Mouse (Mus musculus) myocyte (in vitro differentiated cells): ENCODE measurements around the gene Stra6l. TPM values are rescaled to one million over a fixed set of nuclear protein-coding genes. Genes with fewer than 3 reads are reported as not detected.

Source experiments
- H3K27me3 ChIP-seq: one replicate; pipeline ENCODE4 v1.6.1; 2011; ENCODE audit not compliant: control insufficient read depth, insufficient read depth, insufficient read length
- H3K36me3 ChIP-seq: one replicate; pipeline ENCODE4 v1.6.1; 2011; ENCODE audit not compliant: control insufficient read depth, insufficient read depth
- H3K4me2 ChIP-seq: one replicate; pipeline ENCODE4 v1.6.1; 2011; ENCODE audit warnings: low read depth, control low read depth
- H3K4me3 ChIP-seq: one replicate; pipeline ENCODE4 v1.5.1; 2011; ENCODE audit warnings: mild to moderate bottlenecking, control low read depth, moderate library complexity
- H3K79me2 ChIP-seq: one replicate; pipeline ENCODE4 v1.6.1; 2011; ENCODE audit not compliant: control insufficient read depth, insufficient read depth
- H3ac ChIP-seq: one replicate; pipeline ENCODE4 v1.6.1; 2011; ENCODE audit not compliant: control insufficient read depth, insufficient read length
- CEBPB ChIP-seq: IDR thresholded peaks from 2 replicates; pipeline ENCODE4 v1.6.1; 2011; ENCODE audit warnings: mild to moderate bottlenecking, moderate library complexity; ENCODE audit not compliant: poor library complexity, insufficient read depth, severe bottlenecking
- E2F4 ChIP-seq: IDR thresholded peaks from one replicate; pipeline ENCODE4 v1.6.1; 2011; ENCODE audit warnings: mild to moderate bottlenecking, control low read depth, moderate library complexity; ENCODE audit not compliant: insufficient read depth
- MAX ChIP-seq: IDR thresholded peaks from one replicate; pipeline ENCODE4 v1.6.1; 2011; ENCODE audit warnings: low read depth, mild to moderate bottlenecking, control low read depth
- MYOD1 ChIP-seq, 3 experiments: IDR thresholded peaks; one replicate each; pipeline ENCODE4 v1.6.1; 2011; ENCODE audit warnings: control low read depth in 2 of 3, low read depth in 2 of 3, mild to moderate bottlenecking in 2 of 3, moderate library complexity in 1 of 3; ENCODE audit not compliant: insufficient read length in 2 of 3, control insufficient read depth in 1 of 3
- MYOG ChIP-seq, 3 experiments: IDR thresholded peaks; one replicate each; pipeline ENCODE4 v1.6.1; 2011; ENCODE audit warnings: control low read depth in 2 of 3, low read depth in 2 of 3, mild to moderate bottlenecking in 2 of 3; ENCODE audit not compliant: insufficient read length in 2 of 3, control insufficient read depth in 1 of 3, insufficient read depth in 1 of 3
- POLR2A ChIP-seq: IDR thresholded peaks from one replicate; pipeline ENCODE4 v1.6.1; 2011; ENCODE audit warnings: low read depth, mild to moderate bottlenecking, control low read depth, moderate library complexity; ENCODE audit not compliant: insufficient read length
- POLR2AphosphoS2 ChIP-seq: IDR thresholded peaks from one replicate; pipeline ENCODE4 v1.6.1; 2011; ENCODE audit warnings: low read depth, control low read depth; ENCODE audit not compliant: insufficient read length
- REST ChIP-seq: IDR thresholded peaks from one replicate; pipeline ENCODE4 v1.6.1; 2011; ENCODE audit warnings: mild to moderate bottlenecking, control low read depth, moderate library complexity; ENCODE audit not compliant: insufficient read depth, insufficient read length
- SRF ChIP-seq: IDR thresholded peaks from one replicate; pipeline ENCODE4 v1.6.1; 2011; ENCODE audit warnings: low read depth; ENCODE audit not compliant: control insufficient read depth, insufficient read length
- TCF12 ChIP-seq: IDR thresholded peaks from one replicate; pipeline ENCODE4 v1.6.1; 2011; ENCODE audit warnings: mild to moderate bottlenecking, control low read depth; ENCODE audit not compliant: poor library complexity, insufficient read depth, severe bottlenecking
- TCF3 ChIP-seq: IDR thresholded peaks from one replicate; pipeline ENCODE4 v1.6.1; 2011; ENCODE audit warnings: low read depth, control low read depth; ENCODE audit not compliant: insufficient read length
- USF1 ChIP-seq: IDR thresholded peaks from one replicate; pipeline ENCODE4 v1.6.1; 2011; ENCODE audit warnings: low read depth, mild to moderate bottlenecking, control low read depth, moderate library complexity
- polyA plus RNA-seq: library from polyadenylated mRNA; unstranded; fragments of >200 nt; fragmentation: generic; extraction: Trizol; gene quantifications from one replicate; pipeline ENCODE4 v1.2.1, GENCODE M21; 2012; ENCODE audit warnings: missing spikeins

Gene Stra6l
- polyA plus RNA-seq, 1 experiment = not detected

- Histone ChIP-seq H3K27me3 (peaks cover 51% of the 10 kb centered on the region), H3K36me3 (no peaks in the 10 kb centered on the region), H3ac (no peak overlapping the region), H3K4me2 (no peak overlapping the region), H3K4me3 (no peak overlapping the region), H3K79me2 (no peaks in the 10 kb centered on the region)
- peak in 1 of 3 experiments; percentile 41 for TF ChIP-seq MYOD1 (IDR thresholded peaks at IDR 0.05; ENCODE audit: control insufficient read depth in 1 of 3, insufficient read length in 2 of 3, low read depth in 2 of 3)
- TF ChIP-seq TCF12 = no peak
These were observed 3.2 kb downstream of the Stra6l start for GRCm38 (mm10) chr4:45851640-45852051.

- Histone ChIP-seq H3ac (no peak overlapping the region), H3K36me3 (no peaks in the 10 kb centered on the region), H3K27me3 (peaks cover 39% of the 10 kb centered on the region), H3K4me3 (no peak overlapping the region), H3K4me2 (no peak overlapping the region), H3K79me2 (no peaks in the 10 kb centered on the region)
- TF ChIP-seq MYOD1 (IDR thresholded peaks at IDR 0.05; ENCODE audit: control insufficient read depth in 1 of 3, insufficient read length in 2 of 3, low read depth in 2 of 3) (no peak), REST (no peak), TCF3 (no peak), E2F4 (no peak), TCF12 (no peak)
These were observed 5.2 kb downstream of the Stra6l start for GRCm38 (mm10) chr4:45853496-45854246.

DNA sequence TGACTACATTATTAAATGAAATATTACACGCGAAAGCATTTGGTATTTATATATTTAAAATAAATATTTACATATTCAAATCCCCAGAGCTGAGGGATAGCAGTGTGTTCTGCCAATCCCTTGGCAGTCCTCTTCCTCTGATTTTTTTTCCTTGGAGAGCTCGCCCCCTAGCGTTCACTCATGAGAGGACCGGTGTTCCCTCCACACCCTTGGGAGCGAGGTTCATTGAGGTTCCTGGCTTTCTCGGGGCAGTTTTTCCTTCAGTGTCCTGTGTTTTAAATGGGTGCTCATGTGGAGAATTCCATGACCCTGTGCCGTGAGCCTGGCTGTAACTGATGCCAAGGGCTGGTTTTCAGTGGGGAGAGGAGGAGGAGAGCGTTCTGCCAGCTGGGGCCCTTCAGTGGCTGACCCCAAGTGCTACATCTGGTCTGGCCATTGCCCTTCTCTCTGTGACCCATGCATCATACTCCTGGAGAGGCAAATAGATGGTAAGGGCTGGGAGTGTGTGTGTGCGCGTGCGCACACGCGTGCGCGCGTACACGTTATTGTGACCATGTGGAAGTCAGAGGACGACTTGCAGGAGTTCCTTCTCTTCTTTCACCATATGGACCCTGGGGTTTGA is 7.5 kb downstream of the Stra6l start:
- Histone ChIP-seq H3K27me3 (peaks cover 21% of the 10 kb centered on the region), H3K36me3 (no peaks in the 10 kb centered on the region), H3ac (no peak overlapping the region), H3K4me3 (no peak overlapping the region), H3K4me2 (no peak overlapping the region), H3K79me2 (no peaks in the 10 kb centered on the region)
- no peak for TF ChIP-seq TCF3
- no peak for TF ChIP-seq POLR2AphosphoS2

GRCm38 (mm10) chr4:45861160-45861559 is 12.7 kb downstream of the Stra6l start:
- Histone ChIP-seq H3K79me2 (no peaks in the 10 kb centered on the region), H3K4me2 (no peak overlapping the region), H3K36me3 (no peaks in the 10 kb centered on the region), H3K4me3 (no peak overlapping the region), H3K27me3 (peaks cover 13% of the 10 kb centered on the region), H3ac (no peak overlapping the region)
- TF ChIP-seq MYOD1 (IDR thresholded peaks at IDR 0.05; ENCODE audit: control insufficient read depth in 1 of 3, insufficient read length in 2 of 3, low read depth in 2 of 3) = no peak
- TF ChIP-seq USF1 = no peak
- TF ChIP-seq CEBPB = no peak
- TF ChIP-seq MAX = no peak
- TF ChIP-seq TCF3 = no peak
- no peak for TF ChIP-seq POLR2A
- no peak for TF ChIP-seq REST
- TF ChIP-seq SRF = no peak
- no peak for TF ChIP-seq MYOG (IDR thresholded peaks at IDR 0.05; ENCODE audit: control insufficient read depth in 1 of 3, insufficient read depth in 1 of 3, insufficient read length in 2 of 3, low read depth in 2 of 3)
- no peak for TF ChIP-seq TCF12
- no peak for TF ChIP-seq E2F4
- no peak for TF ChIP-seq POLR2AphosphoS2

DNA sequence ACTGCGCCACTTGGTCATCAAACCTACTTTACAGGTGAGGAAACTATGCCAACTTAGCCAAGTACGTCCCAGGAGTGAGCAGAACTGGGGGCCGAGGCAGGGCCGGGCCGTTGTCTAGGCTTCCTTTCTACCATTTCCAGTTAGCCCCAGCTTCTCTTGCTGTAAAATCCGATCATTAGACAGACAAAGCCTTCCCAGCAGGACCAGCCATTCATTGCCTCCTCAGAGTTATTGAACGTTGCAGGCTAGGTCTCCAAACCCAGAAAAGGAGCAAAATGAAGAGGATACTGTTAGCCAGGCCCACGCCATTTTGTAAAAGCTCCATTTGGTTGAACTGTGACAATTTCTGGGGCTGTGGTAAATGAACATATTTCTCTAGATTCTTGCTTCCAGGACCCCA is 19.0 kb downstream of the Stra6l start:
- no peaks in the 10 kb centered on the region for H3K36me3 ChIP-seq
- TF ChIP-seq E2F4 = no peak
- TF ChIP-seq CEBPB = no peak
- no peak for TF ChIP-seq MYOG (IDR thresholded peaks at IDR 0.05; ENCODE audit: control insufficient read depth in 1 of 3, insufficient read depth in 1 of 3, insufficient read length in 2 of 3, low read depth in 2 of 3)
- no peak for TF ChIP-seq USF1
- no peak for TF ChIP-seq POLR2A
- TF ChIP-seq REST = no peak
- no peak for TF ChIP-seq MYOD1 (IDR thresholded peaks at IDR 0.05; ENCODE audit: control insufficient read depth in 1 of 3, insufficient read length in 2 of 3, low read depth in 2 of 3)
- no peak for TF ChIP-seq SRF
- TF ChIP-seq TCF3 = no peak
- TF ChIP-seq MAX = no peak
- TF ChIP-seq POLR2AphosphoS2 = no peak
- no peak for TF ChIP-seq TCF12
- no peak overlapping the region for H3K4me3 ChIP-seq
- H3K27me3 ChIP-seq = peaks cover 17% of the 10 kb centered on the region
- H3K79me2 ChIP-seq = no peaks in the 10 kb centered on the region
- H3ac ChIP-seq = no peak overlapping the region
- no peak overlapping the region for H3K4me2 ChIP-seq
